Mouse (Mus musculus): Measurements from ENCODE around the gene Ifitm2.

The Ifitm2 gene

DNA sequence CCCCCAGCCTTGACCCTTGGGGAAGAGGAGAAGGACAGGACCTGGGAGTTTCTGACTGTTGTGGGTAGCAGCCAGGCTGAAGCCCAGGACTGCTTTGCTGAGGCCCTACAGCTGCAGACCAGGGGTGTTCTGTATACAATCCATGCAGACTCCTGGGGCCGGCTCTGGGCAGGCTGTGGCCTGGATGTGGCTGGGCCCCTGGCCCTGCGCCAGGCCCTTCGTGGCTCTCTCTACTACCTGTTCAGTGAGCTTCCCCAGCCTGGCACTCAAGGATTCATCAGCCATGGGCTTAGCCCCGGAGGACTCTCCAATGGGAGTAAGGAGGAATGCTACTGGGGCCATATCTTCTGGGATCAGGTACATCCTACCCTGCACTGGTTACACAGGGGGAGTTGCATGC is 12.4 kb downstream of the Ifitm2 start:
- DNase-seq (ENCODE audit: low spot score in 2 of 2) = no peak

- no peak for DNase-seq (ENCODE audit: low spot score in 2 of 2)
These were observed 13.0 kb downstream of the Ifitm2 start for GRCm38 (mm10) chr7:140942811-140943210.

GRCm38 (mm10) chr7:140942341-140942740 is 13.4 kb downstream of the Ifitm2 start:
- DNase-seq (ENCODE audit: low spot score in 2 of 2) = no peak

DNA sequence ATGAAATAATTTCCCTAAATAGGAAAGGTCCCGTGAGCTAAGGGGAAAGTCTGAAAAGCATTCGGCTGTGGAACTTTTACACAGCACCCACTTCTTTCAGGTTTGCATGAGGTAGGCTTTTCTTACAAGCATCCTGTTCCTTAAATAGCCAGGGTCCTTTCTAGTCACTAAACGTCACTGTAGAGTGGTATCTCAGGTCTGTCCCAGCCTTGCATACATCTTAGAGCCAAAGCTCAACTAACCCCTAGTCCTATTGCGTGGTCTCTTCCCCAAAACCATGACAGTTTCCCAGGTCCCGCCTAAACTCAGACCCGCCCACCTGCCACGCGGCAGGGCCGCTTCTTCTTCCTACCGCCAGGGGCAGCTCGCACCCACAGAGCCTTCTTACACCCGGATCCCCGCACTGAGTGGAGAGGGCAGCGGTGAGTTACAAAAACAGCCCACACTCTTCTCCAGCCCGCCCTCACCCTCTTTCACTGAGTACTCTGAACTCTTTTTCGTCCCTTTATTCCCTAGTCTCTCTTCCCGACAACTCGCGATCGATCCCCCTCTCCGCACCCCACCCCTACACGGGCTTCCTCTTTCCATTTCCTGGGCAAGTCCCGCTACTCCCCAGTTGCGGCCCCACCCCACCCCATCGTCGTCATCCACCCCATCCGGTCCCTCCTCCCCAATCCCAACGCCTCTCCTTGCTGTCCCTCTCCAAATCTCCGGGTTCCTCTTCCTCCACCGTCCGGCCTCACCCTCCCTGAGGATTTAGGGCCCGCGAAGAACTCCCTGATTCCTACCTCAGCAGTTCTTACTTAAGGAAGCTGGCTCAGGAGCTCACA is 14.3 kb downstream of the Ifitm2 start, which contains the start of gene Pgghg:
TSS of gene Pgghg (plus strand) at position 170 of the 830 bp plus-strand sequence.
- peak; percentile 79 to 89 for DNase-seq (ENCODE audit: low spot score in 2 of 2)

GRCm38 (mm10) chr7:140939669-140940171 is 16.1 kb downstream of the Ifitm2 start:
- DNase-seq (ENCODE audit: low spot score in 2 of 2) = no peak

DNA sequence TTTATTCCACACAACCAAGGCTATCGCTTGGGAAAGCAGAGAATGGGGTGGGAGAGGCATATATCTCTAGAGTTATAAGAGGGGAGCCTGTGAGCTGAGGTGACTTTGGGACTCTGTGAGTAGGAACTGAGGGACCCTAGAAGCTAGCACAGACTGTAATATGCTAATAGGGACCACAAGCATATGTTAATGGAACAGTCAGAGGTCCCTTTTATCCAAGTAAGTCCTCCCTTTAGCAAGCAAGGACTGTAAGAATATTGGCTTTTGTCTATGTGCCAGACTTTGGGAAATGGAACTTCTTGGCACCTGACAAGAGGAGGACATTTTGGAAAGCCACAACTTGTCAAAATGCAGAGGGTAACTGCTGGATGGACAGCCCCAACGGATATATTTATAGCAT is 16.9 kb downstream of the Ifitm2 start:
- no peak for DNase-seq (ENCODE audit: low spot score in 2 of 2)

DNA sequence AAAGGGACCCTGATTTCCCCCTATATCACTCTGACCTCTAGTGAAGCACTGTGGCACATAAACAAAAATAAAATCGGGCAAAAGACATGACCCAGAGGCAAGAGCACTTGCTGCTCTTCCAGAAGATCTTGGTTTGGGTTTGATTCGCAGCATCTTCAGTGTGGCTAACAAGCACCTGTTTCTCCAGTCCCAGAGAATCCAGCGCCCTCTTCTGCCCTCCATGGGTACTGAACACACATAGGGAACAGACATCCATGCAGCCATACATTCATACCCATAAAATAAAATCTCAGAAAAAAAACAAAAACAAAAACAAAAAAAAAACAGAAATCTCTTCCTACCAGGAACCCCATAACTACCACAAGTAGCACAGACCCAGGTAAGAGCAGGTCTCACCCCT is 17.4 kb downstream of the Ifitm2 start:
- no peak for DNase-seq (ENCODE audit: low spot score in 2 of 2)

DNA sequence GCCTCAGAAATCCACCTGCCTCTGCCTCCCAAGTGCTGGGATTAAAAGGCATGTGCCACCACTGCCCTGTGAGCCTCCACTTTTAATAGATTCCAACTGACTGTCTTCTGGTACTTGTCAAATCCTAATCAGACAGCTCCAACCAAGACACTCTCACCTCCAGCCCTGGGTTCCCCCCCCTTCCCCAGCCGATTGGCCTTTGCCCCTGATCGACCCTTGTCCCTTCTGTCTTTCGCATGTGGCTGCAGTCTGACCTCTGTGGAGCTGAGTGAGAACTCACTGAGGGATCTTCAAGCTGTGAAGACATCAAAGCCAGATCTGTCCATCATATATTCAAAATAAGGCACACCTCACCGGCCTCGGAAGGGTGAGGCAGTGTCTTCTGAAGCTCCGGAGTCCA is 28.6 kb downstream of the Ifitm2 start:
- DNase-seq (ENCODE audit: low spot score in 2 of 2) = no peak

GRCm38 (mm10) chr7:140923070-140923775 is 32.6 kb downstream of the Ifitm2 start:
- no peak for DNase-seq (ENCODE audit: low spot score in 2 of 2)

GRCm38 (mm10) chr7:140922398-140923069 is 33.3 kb downstream of the Ifitm2 start:
- DNase-seq (ENCODE audit: low spot score in 2 of 2) = no peak

DNA sequence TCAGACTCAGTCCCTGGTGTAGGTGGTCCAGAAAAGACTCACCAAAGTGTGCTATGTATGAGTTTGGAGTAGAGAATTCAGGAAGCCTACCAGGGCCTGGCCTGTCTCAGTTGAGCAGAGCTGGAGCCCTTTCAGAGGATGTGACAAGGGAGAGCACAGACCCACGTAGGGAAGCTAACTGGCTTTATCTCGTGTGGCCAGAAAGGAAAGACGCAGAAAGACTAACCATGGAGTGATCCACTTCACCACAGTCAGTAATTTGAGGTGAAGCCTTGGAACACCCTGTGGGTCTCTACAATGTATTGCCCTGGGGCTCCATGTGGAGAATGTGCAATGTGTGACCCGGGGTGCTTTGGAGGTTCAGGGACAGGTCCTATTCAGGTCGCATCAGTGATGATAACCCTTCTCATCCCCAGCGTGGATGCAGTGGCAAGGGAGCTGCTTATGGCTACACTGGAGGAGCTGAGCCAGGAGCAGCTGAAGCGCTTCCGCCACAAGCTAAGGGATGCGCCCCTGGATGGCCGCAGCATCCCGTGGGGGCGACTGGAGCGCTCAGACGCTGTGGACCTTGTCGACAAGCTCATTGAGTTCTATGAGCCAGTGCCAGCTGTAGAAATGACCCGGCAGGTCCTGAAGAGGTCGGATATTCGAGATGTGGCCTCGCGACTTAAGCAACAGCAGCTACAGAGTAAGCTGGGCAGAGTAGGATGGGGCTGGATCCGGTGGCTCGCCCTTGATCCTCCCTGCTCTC is 34.4 kb downstream of the Ifitm2 start:
- no peak for DNase-seq (ENCODE audit: low spot score in 2 of 2)

DNA sequence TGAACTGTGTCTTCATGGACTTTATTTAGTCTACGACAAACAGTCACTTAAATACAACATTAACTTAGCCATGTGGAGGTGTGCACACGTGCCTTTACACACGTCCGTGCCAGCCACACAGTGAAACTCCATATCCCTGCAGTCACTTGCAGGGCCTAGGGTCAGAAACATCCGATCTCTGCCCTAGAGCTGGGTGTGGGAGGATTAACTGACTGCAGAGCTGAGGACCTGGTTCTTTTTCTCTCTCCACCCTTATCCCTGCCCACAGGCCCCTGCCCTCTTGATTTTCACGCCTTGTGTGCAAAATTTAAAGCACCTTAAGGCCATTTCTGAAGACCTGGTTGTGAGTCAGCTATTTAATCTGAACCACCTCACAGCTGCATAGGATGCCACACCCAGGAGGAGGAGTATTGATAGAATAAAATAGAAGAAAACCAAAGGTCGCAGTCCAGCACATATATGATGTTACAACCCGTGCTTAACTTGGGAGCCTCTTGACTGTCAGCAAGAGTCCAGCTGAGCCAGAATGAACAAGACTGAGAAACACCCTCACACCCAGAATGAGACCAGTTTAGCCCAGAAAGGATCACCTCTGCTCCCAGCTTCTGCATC is 35.3 kb downstream of the Ifitm2 start, which contains the start of gene Nlrp6:
TSS of gene Nlrp6 (plus strand) at position 485 of the 612 bp plus-strand sequence.
- peak in 1 of 2 experiments; percentile 51 for DNase-seq (ENCODE audit: low spot score in 2 of 2)

DNA sequence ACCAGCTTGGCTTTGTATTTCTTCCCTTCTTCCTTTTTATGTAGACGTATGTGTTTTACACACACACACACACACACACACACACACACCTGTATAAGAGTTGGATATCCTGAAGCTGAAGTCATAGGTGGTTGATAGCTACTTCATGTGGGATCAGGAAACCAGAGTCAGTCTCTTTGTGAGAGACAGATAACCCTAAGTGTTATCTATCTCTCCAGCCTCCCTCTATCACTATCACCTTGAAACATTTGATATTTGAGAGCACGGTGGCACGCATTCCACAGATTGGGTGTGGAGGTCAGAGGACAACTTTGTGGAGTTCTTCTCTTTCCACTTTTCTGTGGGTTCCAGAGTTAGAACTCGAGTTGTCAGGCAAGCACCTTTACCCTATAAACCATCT is 35.9 kb downstream of the Ifitm2 start:
- no peak for DNase-seq (ENCODE audit: low spot score in 2 of 2)

GRCm38 (mm10) chr7:140914031-140914690 is 41.6 kb downstream of the Ifitm2 start:
- no peak for DNase-seq (ENCODE audit: low spot score in 2 of 2)

- DNase-seq (ENCODE audit: low spot score in 2 of 2) = no peak
These were observed 42.8 kb downstream of the Ifitm2 start for GRCm38 (mm10) chr7:140912846-140913482.

GRCm38 (mm10) chr7:140912293-140912692 is 43.5 kb downstream of the Ifitm2 start:
- DNase-seq (ENCODE audit: low spot score in 2 of 2) = no peak

DNA sequence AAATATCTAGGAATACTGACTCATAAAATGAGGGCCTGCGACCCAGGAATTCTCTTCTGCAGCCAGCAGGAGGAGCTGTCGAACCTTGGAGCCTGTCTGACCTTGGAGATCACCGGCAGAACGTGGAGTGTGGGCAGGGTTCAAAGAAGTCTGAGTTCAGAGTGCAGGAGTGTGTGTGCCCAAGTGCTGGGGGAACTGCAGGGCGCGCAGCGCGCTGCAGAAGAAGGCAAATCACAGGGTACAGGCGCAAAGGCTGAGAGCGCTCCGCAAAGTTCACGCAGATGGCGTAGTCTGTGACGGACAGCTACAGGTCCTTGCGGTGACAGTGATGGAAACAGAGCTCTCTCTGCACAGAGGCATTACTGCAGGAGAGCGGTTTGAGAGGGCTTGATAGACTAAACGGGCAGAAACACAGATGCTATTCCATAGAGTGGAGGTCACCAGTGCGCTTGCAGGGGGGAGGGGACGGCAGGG is 47.1 kb downstream of the Ifitm2 start:
- peak; percentile 61 to 86 for DNase-seq (ENCODE audit: low spot score in 2 of 2)

DNA sequence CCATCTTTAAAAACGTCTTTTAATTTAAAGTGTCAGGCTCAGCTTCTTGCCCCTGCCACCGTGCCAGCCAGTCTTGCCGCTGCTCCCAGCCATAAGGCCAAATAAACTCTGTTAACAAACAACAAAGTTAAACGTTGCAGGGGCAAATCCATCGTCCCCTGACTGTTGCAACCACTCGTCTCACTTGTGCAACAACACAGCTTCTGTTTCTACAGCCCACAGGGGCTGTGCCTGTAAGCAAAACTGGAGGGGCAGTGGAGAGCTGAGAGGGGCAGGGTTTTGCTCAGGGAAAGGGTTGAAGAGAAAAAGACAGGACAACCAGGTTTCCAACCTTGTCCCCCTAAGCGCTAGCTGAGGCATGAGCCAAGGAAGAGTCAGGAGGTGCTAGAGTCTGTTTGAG is 47.6 kb downstream of the Ifitm2 start:
- DNase-seq (ENCODE audit: low spot score in 2 of 2) = no peak

DNA sequence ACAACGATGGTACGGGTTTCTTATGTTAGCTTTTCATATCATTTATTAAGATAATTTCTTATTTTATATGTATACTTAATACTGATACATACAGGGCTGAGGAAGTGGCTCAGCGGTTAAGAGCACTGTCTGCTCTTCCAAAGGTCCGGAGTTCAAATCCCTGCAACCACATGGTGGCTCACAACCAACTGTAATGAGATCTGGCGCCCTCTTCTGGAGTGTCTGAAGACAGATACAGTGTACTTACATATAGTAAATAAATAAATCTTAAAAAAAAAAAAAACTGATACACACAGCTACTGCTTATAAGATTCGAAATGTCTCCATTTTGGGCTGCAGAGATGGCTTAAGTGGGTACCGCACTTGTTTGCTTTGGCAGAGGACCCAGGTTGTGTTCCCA is 48.1 kb downstream of the Ifitm2 start:
- no peak for DNase-seq (ENCODE audit: low spot score in 2 of 2)

- no peak for DNase-seq (ENCODE audit: low spot score in 2 of 2)
These were observed 48.7 kb downstream of the Ifitm2 start for GRCm38 (mm10) chr7:140907131-140907530.
